Mouse (Mus musculus) liver, embryonic 14.5 days (tissue): ENCODE measurements around the gene Frmd4a.

Experiments used
- CTCF ChIP-seq: IDR thresholded peaks from 2 replicates; pipeline ENCODE4 v1.5.1; 2016; ENCODE audit warnings: antibody characterized with exemption, low read depth, control low read depth
- EP300 ChIP-seq: IDR thresholded peaks from 2 replicates; pipeline ENCODE4 v1.6.1; 2016; ENCODE audit warnings: antibody characterized with exemption, low read depth

DNA sequence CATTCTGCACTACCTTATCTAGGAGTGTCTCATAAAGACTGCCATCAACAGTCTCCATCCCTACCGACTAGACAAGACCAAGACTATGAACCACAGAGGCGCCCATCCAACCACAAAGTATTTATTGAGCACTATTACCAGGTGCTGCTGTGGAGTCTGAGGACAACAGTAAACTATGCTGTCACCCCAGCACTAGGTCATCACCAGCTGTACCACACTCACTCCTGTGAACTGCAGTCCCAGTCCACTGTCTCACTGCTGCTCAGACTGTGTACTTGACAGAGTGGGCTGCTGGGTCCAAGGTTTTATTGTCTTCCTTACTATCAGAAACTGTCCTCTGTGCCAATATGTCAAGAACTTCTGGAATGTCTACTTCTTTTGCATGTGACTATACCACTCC lies 611.4 kb downstream of the Frmd4a start:
- TF ChIP-seq CTCF: no peak
- TF ChIP-seq EP300: no peak
